Mouse (Mus musculus): Measurements from ENCODE around the gene Cc2d2b. TPM values are rescaled to one million over a fixed set of nuclear protein-coding genes. Genes with fewer than 3 reads are reported as not detected.

The Cc2d2b gene
- total RNA-seq, 2 experiments from 2014 or later = not detected

- no peak for ATAC-seq (replicated peaks; ENCODE audit: low FRiP score, poor library complexity, severe bottlenecking)
Measured at GRCm38 (mm10) chr19:40830198-40830597, 81.6 kb downstream of the Cc2d2b start.

GRCm38 (mm10) chr19:40830703-40831415, 82.3 kb downstream of the Cc2d2b start, which contains the start of gene Ccnj:
Gene Ccnj, plus strand, starts transcription at chr19:40831279.
- peak; percentile 92 for ATAC-seq (replicated peaks; ENCODE audit: low FRiP score, poor library complexity, severe bottlenecking)

- ATAC-seq (replicated peaks; ENCODE audit: low FRiP score, poor library complexity, severe bottlenecking) = peak; percentile 55
Measured at GRCm38 (mm10) chr19:40831416-40832201, 83.1 kb downstream of the Cc2d2b start.

- no peak for ATAC-seq (replicated peaks; ENCODE audit: low FRiP score, poor library complexity, severe bottlenecking)
Measured at GRCm38 (mm10) chr19:40832361-40832760, 83.8 kb downstream of the Cc2d2b start.

- ATAC-seq (replicated peaks; ENCODE audit: low FRiP score, poor library complexity, severe bottlenecking) = no peak
Measured at GRCm38 (mm10) chr19:40834436-40834835, 85.9 kb downstream of the Cc2d2b start.

- ATAC-seq (replicated peaks; ENCODE audit: low FRiP score, poor library complexity, severe bottlenecking) = no peak
Measured at GRCm38 (mm10) chr19:40838205-40838604, 89.7 kb downstream of the Cc2d2b start.

GRCm38 (mm10) chr19:40840303-40840702, 91.8 kb downstream of the Cc2d2b start:
- no peak for ATAC-seq (replicated peaks; ENCODE audit: low FRiP score, poor library complexity, severe bottlenecking)

DNA sequence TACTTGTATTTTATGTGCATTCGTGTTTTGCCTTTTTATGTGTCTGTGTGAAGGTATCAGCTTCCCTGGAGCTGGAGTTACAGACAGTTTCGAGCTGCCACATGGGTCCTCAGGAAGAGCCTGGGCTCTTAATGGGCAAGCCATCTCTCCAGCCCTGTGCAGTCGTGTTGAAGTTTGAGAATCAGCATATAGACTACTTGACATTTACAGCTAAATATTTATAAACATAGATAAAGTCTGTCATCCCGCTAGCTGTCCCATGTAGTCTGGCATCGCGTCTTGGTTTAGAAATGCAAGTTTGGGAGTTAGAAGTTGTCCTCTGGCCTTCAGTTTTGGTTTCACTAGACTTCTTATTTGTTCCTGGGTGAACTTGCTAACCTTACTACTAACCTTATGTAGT, 92.5 kb downstream of the Cc2d2b start:
- no peak for ATAC-seq (replicated peaks; ENCODE audit: low FRiP score, poor library complexity, severe bottlenecking)

GRCm38 (mm10) chr19:40841593-40841992, 93.0 kb downstream of the Cc2d2b start:
- no peak for ATAC-seq (replicated peaks; ENCODE audit: low FRiP score, poor library complexity, severe bottlenecking)

DNA sequence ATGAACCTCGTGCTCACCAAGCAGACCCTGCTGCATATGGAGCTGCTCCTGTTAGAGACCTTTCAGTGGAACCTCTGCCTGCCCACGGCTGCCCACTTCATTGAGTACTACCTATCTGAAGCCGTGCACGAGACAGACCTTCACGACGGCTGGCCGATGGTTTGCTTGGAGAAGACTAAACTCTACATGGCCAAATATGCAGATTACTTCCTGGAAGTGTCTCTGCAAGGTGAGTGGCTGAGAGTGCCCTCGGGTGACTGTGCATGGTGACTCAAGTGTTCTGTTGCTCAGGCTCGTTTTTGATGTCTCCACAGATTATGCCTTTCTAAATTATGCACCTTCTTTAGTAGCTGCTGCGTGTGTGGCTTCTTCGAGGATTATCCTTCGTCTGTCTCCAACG, 96.2 kb downstream of the Cc2d2b start:
- ATAC-seq (replicated peaks; ENCODE audit: low FRiP score, poor library complexity, severe bottlenecking) = no peak

GRCm38 (mm10) chr19:40849391-40849790, 100.8 kb downstream of the Cc2d2b start:
- no peak for ATAC-seq (replicated peaks; ENCODE audit: low FRiP score, poor library complexity, severe bottlenecking)

- no peak for ATAC-seq (replicated peaks; ENCODE audit: low FRiP score, poor library complexity, severe bottlenecking)
Measured at GRCm38 (mm10) chr19:40859555-40859954, 111.0 kb downstream of the Cc2d2b start.

GRCm38 (mm10) chr19:40868284-40868683, 119.7 kb downstream of the Cc2d2b start:
- ATAC-seq (replicated peaks; ENCODE audit: low FRiP score, poor library complexity, severe bottlenecking) = no peak

GRCm38 (mm10) chr19:40869425-40870105, 121.0 kb downstream of the Cc2d2b start:
- ATAC-seq (replicated peaks; ENCODE audit: low FRiP score, poor library complexity, severe bottlenecking) = no peak

DNA sequence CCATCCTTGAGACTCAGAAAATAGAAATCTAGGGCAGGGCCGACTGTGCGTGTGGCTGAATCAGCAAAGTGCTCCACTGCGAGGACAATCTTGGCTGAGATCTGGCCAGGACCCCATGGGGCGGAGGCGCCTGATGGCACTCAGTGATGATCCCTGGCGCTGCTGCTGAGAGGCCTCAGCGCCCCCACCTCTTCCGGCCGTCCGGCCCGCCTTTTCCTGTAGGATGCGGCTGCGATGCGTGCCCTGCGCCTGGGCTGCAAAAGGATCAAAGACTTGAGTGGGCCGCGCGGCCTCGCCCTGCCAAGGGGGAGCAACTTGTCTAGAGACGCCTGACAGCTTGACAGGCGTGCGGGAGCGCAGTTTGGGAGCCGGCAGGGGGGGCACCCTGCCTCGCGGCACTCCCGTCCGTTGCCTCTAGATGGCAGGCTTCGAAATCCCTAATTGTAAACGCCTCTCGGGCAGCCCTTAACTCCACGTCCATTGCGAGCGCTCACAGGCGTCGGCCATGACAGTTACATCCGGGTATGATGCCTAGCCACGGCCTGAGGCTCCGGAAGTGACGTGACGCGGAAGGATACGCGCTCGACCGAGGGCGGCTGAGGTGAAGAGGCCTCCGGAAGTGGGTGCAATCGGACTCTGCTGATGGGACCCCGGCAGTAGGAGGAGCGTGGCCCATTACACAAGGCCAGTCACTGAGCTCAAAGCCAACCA, 124.6 kb downstream of the Cc2d2b start:
- peak; percentile 92 for ATAC-seq (replicated peaks; ENCODE audit: low FRiP score, poor library complexity, severe bottlenecking)

Other genes starting within 250 kb of the Cc2d2b start
- 87.9 and 106 TPM in 2 replicates for gene Sorbs1, start 235.0 kb upstream of the Cc2d2b start, total RNA-seq (2015; ENCODE audit: low replicate concordance)
- 163 and 167 TPM in 2 replicates for gene Sorbs1, start 235.0 kb upstream of the Cc2d2b start, total RNA-seq (2017; ENCODE audit: low replicate concordance)
- gene Aldh18a1, start 160.3 kb upstream of the Cc2d2b start, total RNA-seq (2015; ENCODE audit: low replicate concordance) = 10.9 and 30.6 TPM in 2 replicates
- 6.5 and 13.2 TPM in 2 replicates for gene Aldh18a1, start 160.3 kb upstream of the Cc2d2b start, total RNA-seq (2017; ENCODE audit: low replicate concordance)
- gene Tctn3, start 136.5 kb upstream of the Cc2d2b start, total RNA-seq (2015; ENCODE audit: low replicate concordance) = 1.1 and 5.4 TPM in 2 replicates
- gene Tctn3, start 136.5 kb upstream of the Cc2d2b start, total RNA-seq (2017; ENCODE audit: low replicate concordance) = 0.45 TPM in 1 of 2 replicates, not detected in the other
- 10.5 and 18.4 TPM in 2 replicates for gene Entpd1, start 136.4 kb upstream of the Cc2d2b start, total RNA-seq (2015; ENCODE audit: low replicate concordance)
- 6.4 and 16.9 TPM in 2 replicates for gene Entpd1, start 136.4 kb upstream of the Cc2d2b start, total RNA-seq (2017; ENCODE audit: low replicate concordance)
- 0.36 and 1.3 TPM in 2 replicates for gene Ccnj, start 82.5 kb downstream of the Cc2d2b start, total RNA-seq (2015; ENCODE audit: low replicate concordance)
- 0.15 and 1.9 TPM in 2 replicates for gene Ccnj, start 82.5 kb downstream of the Cc2d2b start, total RNA-seq (2017; ENCODE audit: low replicate concordance)
- 8.3 and 18.0 TPM in 2 replicates for gene Zfp518a, start 146.0 kb downstream of the Cc2d2b start, total RNA-seq (2015; ENCODE audit: low replicate concordance)
- gene Zfp518a, start 146.0 kb downstream of the Cc2d2b start, total RNA-seq (2017; ENCODE audit: low replicate concordance) = 4.5 and 7.6 TPM in 2 replicates
- gene Blnk, start 245.8 kb downstream of the Cc2d2b start, total RNA-seq (2015; ENCODE audit: low replicate concordance) = 18.9 and 22.3 TPM in 2 replicates
- gene Blnk, start 245.8 kb downstream of the Cc2d2b start, total RNA-seq (2017; ENCODE audit: low replicate concordance) = 5.2 and 5.6 TPM in 2 replicates